Mouse (Mus musculus): ENCODE measurements around the gene Rdh16f1. TPM values are rescaled to one million over a fixed set of nuclear protein-coding genes. Genes with fewer than 3 reads are reported as not detected.
"Not testable (repeated sequence)": the region's sequence is repeated elsewhere in the genome, so short reads cannot be mapped to it uniquely, and the experiment has no call there.

Rdh16f1 gene
- polyA plus RNA-seq, 1 experiment from 2014 or later, result 0.17 TPM

DNA sequence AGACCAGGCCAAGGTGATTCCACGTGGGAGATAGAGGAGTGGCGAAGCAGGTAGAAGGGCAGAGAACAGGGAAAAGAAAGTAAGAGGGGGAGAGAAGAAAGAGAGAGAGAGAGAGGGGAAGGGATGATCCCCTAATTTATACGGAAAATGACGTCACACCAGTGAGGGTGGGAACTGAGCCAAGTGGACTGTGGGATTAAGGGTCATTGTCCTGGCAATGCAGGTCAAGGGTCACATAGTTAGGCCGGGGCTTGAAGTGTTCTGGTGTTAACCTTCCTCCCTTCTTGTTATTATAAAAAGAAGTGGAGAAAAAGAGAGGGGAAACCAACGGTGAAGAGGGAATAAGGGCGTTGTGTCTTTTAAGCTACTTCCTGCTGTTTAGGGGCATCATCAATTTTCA is 44.8 kb downstream of the Rdh16f1 start:
- Histone ChIP-seq H3K9ac (ENCODE audit: low read depth, low read length) (no peak overlapping the region), H3K4me1 (ENCODE audit: control insufficient read depth, insufficient read depth, low read length) (no peaks in the 10 kb centered on the region), H3K36me3 (ENCODE audit: control insufficient read depth, insufficient read depth, low read length) (no peaks in the 10 kb centered on the region), H3K27me3 (replicated peaks; ENCODE audit: control insufficient read depth, insufficient read depth, low read length) (no peaks in the 10 kb centered on the region), H3K4me2 (ENCODE audit: low read depth, low read length) (no peak overlapping the region), H3K27ac (ENCODE audit: low read length) (no peak overlapping the region), H3K9me3 (ENCODE audit: control insufficient read depth, low read length) (no peaks in the 10 kb centered on the region), H3K4me3 (ENCODE audit: low read length) (no peak overlapping the region)
- ATAC-seq, result no peak
- WGBS, result 62% methylated on average over 7 of the region's 7 CpGs

DNA sequence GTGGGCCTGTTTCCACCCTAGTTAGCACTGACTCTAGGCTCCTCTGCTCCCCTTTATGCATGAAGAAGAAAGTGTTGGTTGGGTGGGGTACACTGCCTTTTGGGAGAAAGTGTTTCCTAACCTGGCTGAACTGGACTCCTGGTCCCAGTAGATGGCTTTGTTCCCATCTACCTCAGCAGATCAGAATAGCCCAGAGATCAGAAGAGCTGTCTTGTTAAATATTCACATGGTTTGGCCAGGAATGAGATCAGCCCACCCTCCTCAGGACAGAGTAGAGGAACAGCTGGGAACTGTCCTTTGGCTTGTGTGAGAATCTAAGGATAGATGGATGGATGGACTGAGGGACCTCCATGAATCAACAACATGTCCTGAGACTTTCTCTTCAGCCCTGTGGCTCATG is 56.3 kb downstream of the Rdh16f1 start:
- Histone ChIP-seq H3K4me2 (ENCODE audit: low read depth, low read length) (no peak overlapping the region), H3K9ac (ENCODE audit: low read depth, low read length) (no peak overlapping the region), H3K4me3 (ENCODE audit: low read length) (no peak overlapping the region), H3K27ac (ENCODE audit: low read length) (no peak overlapping the region), H3K27me3 (replicated peaks; ENCODE audit: control insufficient read depth, insufficient read depth, low read length) (no peaks in the 10 kb centered on the region), H3K9me3 (ENCODE audit: control insufficient read depth, low read length) (peaks cover 2% of the 10 kb centered on the region; the same call in 1 of the 2 replicates), H3K36me3 (ENCODE audit: control insufficient read depth, insufficient read depth, low read length) (no peaks in the 10 kb centered on the region), H3K4me1 (ENCODE audit: control insufficient read depth, insufficient read depth, low read length) (no peaks in the 10 kb centered on the region)
- ATAC-seq, result no peak

DNA sequence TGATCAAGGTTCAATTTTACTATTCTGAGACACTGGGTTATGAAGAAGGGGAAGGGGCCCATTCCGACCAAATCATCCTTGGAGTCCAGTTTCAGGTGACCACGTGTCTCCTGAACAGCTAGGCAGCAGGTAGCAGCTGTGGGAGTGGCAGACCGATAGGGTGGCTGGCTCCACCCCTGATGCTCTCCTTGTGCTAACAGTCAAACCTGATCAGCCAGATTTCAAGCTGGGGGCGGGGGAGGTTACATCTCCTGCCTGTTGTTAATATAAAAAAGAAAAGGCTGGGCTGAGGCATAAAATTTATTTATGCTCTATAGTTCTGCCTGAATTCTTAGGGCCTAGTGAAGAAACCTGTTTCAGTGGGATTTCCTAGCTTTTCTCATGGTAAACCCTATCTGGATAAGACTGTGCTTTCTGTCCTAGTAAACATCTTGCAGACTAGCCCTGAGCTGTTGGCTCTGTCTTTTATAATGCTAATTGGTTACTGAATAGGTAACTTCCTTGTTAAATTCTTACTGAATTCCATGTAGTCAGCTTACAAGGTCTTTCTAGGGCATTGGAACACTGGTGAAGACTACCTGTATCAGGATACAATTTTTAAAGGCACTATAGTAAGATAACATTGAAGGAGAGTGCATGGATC is 57.8 kb downstream of the Rdh16f1 start:
- 57% methylated on average over 4 of the region's 4 CpGs for WGBS

DNA sequence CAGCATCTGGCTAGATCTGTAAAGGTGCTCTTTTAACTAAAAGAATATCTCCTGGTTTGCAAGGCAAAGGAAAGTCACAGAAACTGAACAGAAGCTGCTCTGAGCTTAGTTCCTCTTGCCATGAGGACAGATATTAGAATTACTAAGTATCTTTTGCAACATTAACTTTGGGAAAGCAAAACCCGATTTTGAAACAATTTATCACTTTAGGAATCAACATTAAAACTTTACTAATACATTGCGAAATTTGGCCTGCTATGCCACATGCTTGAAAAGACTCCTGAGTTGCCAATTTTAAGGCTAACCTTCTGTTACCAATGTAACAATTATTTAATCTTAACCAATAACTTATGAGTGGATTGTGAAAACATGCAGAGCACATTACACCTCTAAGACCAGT is 62.2 kb downstream of the Rdh16f1 start:
- not testable (repeated sequence) for H3K4me1 ChIP-seq (ENCODE audit: control insufficient read depth, insufficient read depth, low read length); ATAC-seq; H3K36me3 ChIP-seq (ENCODE audit: control insufficient read depth, insufficient read depth, low read length); H3K27me3 ChIP-seq (replicated peaks; ENCODE audit: control insufficient read depth, insufficient read depth, low read length); H3K9ac ChIP-seq (ENCODE audit: low read depth, low read length); H3K27ac ChIP-seq (ENCODE audit: low read length); H3K9me3 ChIP-seq (ENCODE audit: control insufficient read depth, low read length); H3K4me2 ChIP-seq (ENCODE audit: low read depth, low read length); H3K4me3 ChIP-seq (ENCODE audit: low read length)
- 92% methylated on average over 2 of the region's 2 CpGs for WGBS

More for the DNA sequence above, 57.8 kb downstream of the Rdh16f1 start:
- H3K27me3 ChIP-seq (replicated peaks; ENCODE audit: control insufficient read depth, insufficient read depth, low read length); H3K27ac ChIP-seq (ENCODE audit: low read length); H3K4me1 ChIP-seq (ENCODE audit: control insufficient read depth, insufficient read depth, low read length); ATAC-seq; H3K4me3 ChIP-seq (ENCODE audit: low read length); H3K36me3 ChIP-seq (ENCODE audit: control insufficient read depth, insufficient read depth, low read length); H3K9me3 ChIP-seq (ENCODE audit: control insufficient read depth, low read length); H3K4me2 ChIP-seq (ENCODE audit: low read depth, low read length); H3K9ac ChIP-seq (ENCODE audit: low read depth, low read length): not testable (repeated sequence)

DNA sequence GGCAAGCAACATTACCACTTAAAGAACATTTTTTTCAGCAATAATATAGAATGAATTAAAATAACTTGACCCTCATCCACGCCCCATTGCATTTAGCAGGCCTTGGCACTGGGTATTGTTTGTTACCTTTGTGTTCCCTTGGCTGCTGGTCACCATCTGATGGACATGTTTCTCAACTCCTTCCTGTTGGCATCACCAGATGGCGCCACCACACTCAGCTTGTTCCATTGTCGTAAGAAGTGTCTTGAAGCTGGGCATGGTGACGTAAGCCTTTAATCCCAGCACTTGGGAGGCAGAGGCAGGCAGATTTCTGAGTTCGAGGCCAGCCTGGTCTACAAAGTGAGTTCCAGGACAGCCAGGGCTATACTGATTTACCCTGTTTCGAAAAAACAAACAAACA is 65.8 kb downstream of the Rdh16f1 start:
- Histone ChIP-seq H3K4me3 (ENCODE audit: low read length) (no peak overlapping the region), H3K9me3 (ENCODE audit: control insufficient read depth, low read length) (peaks cover 5% of the 10 kb centered on the region), H3K27me3 (replicated peaks; ENCODE audit: control insufficient read depth, insufficient read depth, low read length) (no peaks in the 10 kb centered on the region), H3K9ac (ENCODE audit: low read depth, low read length) (no peak overlapping the region), H3K27ac (ENCODE audit: low read length) (no peak overlapping the region), H3K4me1 (ENCODE audit: control insufficient read depth, insufficient read depth, low read length) (no peaks in the 10 kb centered on the region), H3K4me2 (ENCODE audit: low read depth, low read length) (no peak overlapping the region), H3K36me3 (ENCODE audit: control insufficient read depth, insufficient read depth, low read length) (no peaks in the 10 kb centered on the region)
- no peak for ATAC-seq
- 82% methylated on average over 6 of the region's 6 CpGs for WGBS

DNA sequence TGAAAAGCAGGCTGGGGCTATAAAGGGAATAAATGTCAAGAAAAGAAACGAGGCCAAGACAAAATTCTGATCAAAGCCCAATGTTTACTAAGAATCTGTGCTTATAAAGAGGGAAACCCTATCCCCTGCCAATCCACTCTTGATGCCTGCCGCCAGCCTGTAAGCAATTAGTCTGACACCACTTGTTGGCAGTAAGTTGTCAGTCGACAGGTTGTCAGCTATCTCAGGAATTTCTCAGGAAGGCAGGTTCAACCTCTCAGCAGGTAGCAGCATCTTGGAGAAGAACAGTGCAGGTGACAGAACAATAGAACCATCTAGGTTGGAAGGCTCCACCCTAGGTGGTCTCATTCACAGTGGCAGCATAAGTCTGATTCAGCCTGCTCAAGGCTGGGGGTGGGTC is 69.5 kb downstream of the Rdh16f1 start:
- Histone ChIP-seq H3K4me3 (ENCODE audit: low read length) (no peak overlapping the region), H3K4me2 (ENCODE audit: low read depth, low read length) (no peak overlapping the region), H3K9me3 (ENCODE audit: control insufficient read depth, low read length) (peaks cover 3% of the 10 kb centered on the region; the same call in 1 of the 2 replicates), H3K9ac (ENCODE audit: low read depth, low read length) (no peak overlapping the region), H3K4me1 (ENCODE audit: control insufficient read depth, insufficient read depth, low read length) (no peaks in the 10 kb centered on the region), H3K27ac (ENCODE audit: low read length) (no peak overlapping the region), H3K27me3 (replicated peaks; ENCODE audit: control insufficient read depth, insufficient read depth, low read length) (no peaks in the 10 kb centered on the region), H3K36me3 (ENCODE audit: control insufficient read depth, insufficient read depth, low read length) (no peaks in the 10 kb centered on the region)
- WGBS, result 84% methylated on average over 3 of the region's 3 CpGs
- ATAC-seq, result no peak

DNA sequence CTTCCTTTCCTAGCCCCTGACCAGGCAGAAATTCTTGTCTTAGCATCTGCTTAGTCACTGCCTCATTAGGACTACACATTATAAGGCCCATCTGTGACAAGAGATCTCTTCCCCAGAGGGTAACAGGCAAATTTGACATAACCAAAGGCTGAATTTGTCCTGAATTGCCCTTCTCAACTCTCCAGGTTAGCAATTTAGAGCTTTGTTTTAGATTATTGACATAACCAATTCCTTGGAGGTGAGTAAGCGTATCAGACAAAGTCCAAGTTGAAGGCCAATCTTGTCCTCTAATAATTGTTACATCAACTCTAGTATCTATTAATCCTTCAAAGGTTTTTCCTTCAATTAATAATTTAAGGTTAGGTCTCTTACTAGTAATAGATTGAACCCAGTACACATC is 74.6 kb downstream of the Rdh16f1 start:
- not testable (repeated sequence) for H3K4me2 ChIP-seq (ENCODE audit: low read depth, low read length); H3K9ac ChIP-seq (ENCODE audit: low read depth, low read length); H3K4me1 ChIP-seq (ENCODE audit: control insufficient read depth, insufficient read depth, low read length); ATAC-seq; H3K4me3 ChIP-seq (ENCODE audit: low read length); H3K27me3 ChIP-seq (replicated peaks; ENCODE audit: control insufficient read depth, insufficient read depth, low read length); H3K9me3 ChIP-seq (ENCODE audit: control insufficient read depth, low read length); H3K27ac ChIP-seq (ENCODE audit: low read length); H3K36me3 ChIP-seq (ENCODE audit: control insufficient read depth, insufficient read depth, low read length)
- 91% methylated on average over 1 of the region's 1 CpGs for WGBS

DNA sequence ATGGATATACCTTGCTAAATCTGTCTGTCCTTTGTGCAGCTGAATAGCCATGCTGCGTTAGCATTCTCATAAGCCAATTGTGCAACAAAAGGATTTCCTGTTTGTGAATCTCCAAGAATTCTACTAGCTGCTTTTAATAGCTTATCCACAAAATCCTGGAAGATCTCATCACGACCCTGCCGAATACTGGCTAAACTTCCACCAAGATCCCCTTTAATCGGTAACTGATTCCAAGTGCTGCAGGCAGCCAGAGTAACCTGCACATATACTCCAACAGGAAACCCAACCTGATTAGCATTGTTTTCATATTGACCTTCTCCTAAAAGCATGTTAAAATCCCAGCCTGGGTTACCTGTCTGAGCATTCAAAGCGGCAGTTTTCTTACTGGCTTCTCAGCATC is 75.7 kb downstream of the Rdh16f1 start:
- Histone ChIP-seq H3K27ac (ENCODE audit: low read length) (no peak overlapping the region), H3K9me3 (ENCODE audit: control insufficient read depth, low read length) (no peaks in the 10 kb centered on the region)

DNA sequence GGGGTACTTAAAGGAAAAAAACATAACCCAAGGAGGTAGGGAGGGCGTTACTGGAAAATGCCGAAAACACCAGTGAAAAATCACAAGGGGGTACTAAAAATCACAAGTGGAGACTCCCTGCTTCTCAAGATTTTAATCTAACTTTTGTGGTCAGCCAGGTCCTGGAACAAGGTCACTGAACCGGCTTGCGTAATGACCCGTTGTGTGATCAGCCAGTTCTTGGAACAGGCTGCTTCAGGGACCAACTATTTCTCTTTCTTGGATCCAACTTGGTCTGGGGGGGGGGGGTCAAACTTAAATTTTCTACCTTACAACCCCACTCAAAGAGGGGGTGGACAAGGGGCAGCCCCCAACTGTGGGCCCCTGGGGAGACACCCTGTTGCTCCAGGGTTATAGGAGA is 78.2 kb downstream of the Rdh16f1 start:
- ATAC-seq; H3K9me3 ChIP-seq (ENCODE audit: control insufficient read depth, low read length); H3K9ac ChIP-seq (ENCODE audit: low read depth, low read length); H3K27me3 ChIP-seq (replicated peaks; ENCODE audit: control insufficient read depth, insufficient read depth, low read length); H3K4me3 ChIP-seq (ENCODE audit: low read length); H3K27ac ChIP-seq (ENCODE audit: low read length); H3K36me3 ChIP-seq (ENCODE audit: control insufficient read depth, insufficient read depth, low read length); H3K4me2 ChIP-seq (ENCODE audit: low read depth, low read length); H3K4me1 ChIP-seq (ENCODE audit: control insufficient read depth, insufficient read depth, low read length): not testable (repeated sequence)
- 96% methylated on average over 5 of the region's 5 CpGs for WGBS

More for the DNA sequence above, 75.7 kb downstream of the Rdh16f1 start:
- H3K4me1 ChIP-seq (ENCODE audit: control insufficient read depth, insufficient read depth, low read length), result no peaks in the 10 kb centered on the region
- 64% methylated on average over 5 of the region's 5 CpGs for WGBS
- no peak overlapping the region for H3K4me2 ChIP-seq (ENCODE audit: low read depth, low read length)
- no peak for ATAC-seq
- H3K27me3 ChIP-seq (replicated peaks; ENCODE audit: control insufficient read depth, insufficient read depth, low read length), result no peaks in the 10 kb centered on the region
- H3K4me3 ChIP-seq (ENCODE audit: low read length), result no peak overlapping the region
- H3K9ac ChIP-seq (ENCODE audit: low read depth, low read length), result no peak overlapping the region
- no peaks in the 10 kb centered on the region for H3K36me3 ChIP-seq (ENCODE audit: control insufficient read depth, insufficient read depth, low read length)

DNA sequence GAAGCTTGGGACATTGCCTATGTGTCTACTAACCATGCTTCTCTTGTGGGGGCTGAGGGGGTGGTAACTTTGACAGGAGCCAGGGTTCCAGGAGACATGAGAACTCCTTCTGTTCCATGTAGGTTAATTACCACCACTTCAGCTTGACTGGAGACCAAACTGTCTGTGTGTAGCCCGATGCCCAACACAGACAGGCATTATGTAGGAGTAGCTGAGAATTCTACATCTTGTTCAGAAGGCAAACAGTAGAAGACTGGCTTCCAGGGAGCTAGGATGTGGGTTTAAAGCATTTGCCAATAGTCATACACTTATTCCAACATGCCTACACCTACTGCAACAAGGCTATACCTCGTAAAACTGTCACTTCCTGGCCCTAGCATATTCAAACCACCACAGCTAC is 79.0 kb downstream of the Rdh16f1 start:
- no peak overlapping the region for H3K9ac ChIP-seq (ENCODE audit: low read depth, low read length)
- H3K4me2 ChIP-seq (ENCODE audit: low read depth, low read length), result no peak overlapping the region
- 88% methylated on average over 2 of the region's 2 CpGs for WGBS
- no peaks in the 10 kb centered on the region for H3K9me3 ChIP-seq (ENCODE audit: control insufficient read depth, low read length)
- no peaks in the 10 kb centered on the region for H3K27me3 ChIP-seq (replicated peaks; ENCODE audit: control insufficient read depth, insufficient read depth, low read length)
- H3K36me3 ChIP-seq (ENCODE audit: control insufficient read depth, insufficient read depth, low read length), result no peaks in the 10 kb centered on the region
- H3K4me1 ChIP-seq (ENCODE audit: control insufficient read depth, insufficient read depth, low read length), result no peaks in the 10 kb centered on the region
- ATAC-seq, result no peak
- H3K4me3 ChIP-seq (ENCODE audit: low read length), result no peak overlapping the region
- no peak overlapping the region for H3K27ac ChIP-seq (ENCODE audit: low read length)
